Comparison of ENCODE assay signal across 8 mouse cellular contexts in the genomic region with DNA sequence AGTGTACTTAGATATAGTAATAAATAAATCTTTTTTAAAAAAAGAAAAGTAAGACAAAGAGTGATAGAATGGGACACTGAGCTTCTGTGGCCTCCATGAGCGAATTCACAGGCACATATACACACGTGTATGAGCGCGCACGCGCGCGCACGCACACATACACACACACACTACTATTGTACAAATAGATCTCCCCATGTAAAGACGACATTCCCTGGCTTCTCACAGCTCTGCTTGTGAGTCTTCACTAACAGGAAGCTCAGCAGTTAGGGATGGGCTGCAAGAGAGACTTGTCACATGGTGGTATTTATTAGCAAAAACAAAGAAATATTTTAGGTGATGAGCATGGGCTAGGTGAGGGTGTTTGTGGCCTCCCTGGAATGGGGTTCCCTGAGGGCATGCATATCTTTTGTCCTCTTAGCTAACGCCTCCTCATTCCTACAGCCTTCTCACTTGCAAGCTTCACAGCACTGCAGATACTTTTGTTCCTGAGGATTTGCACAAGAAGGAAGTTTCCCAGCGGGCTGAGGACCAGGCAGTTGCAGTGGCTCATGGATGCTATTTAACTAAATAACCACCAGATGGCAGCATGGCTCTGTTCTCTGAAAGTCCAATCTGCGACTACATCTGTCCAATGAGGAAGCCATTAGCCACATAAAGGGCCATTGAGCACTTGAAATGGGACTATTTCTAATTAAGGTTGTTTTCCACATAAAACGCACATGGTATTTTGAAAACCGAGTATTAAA. TPM values are rescaled to one million over a fixed set of nuclear protein-coding genes. Genes with fewer than 3 reads are reported as not detected.
A peak's percentile ranks its signal among the peaks of the same experiment; 100 is the strongest.
DNase-seq lines count a peak whose midpoint lies in the region; ATAC-seq and TF ChIP-seq lines count a peak whose summit lies in the region.

No protein-coding gene starts in this region.

- no peaks in the 10 kb centered on the region for H3K4me1 ChIP-seq in intestine, postnatal 0 days (replicated peaks; ENCODE audit: control insufficient read depth, insufficient read depth, low read length)
- H3K4me1 ChIP-seq in midbrain, embryonic 12.5 days, result no peaks in the 10 kb centered on the region
- H3K4me1 ChIP-seq in stomach, embryonic 14.5 days (ENCODE audit: control insufficient read depth, insufficient read depth, low read length), result no peaks in the 10 kb centered on the region

- 55% methylated on average over 15 of the region's 15 CpGs for WGBS in intestine, postnatal 0 days
- 53% methylated on average over 15 of the region's 15 CpGs for WGBS in midbrain, embryonic 12.5 days
- 51% methylated on average over 15 of the region's 15 CpGs for WGBS in stomach, embryonic 14.5 days

- H3K36me3 ChIP-seq in intestine, postnatal 0 days (ENCODE audit: control insufficient read depth, insufficient read depth), result no peaks in the 10 kb centered on the region
- H3K36me3 ChIP-seq in midbrain, embryonic 12.5 days, result no peaks in the 10 kb centered on the region
- no peaks in the 10 kb centered on the region for H3K36me3 ChIP-seq in stomach, embryonic 14.5 days (ENCODE audit: control insufficient read depth, insufficient read depth, low read length)

- peak; percentile 88 for TF ChIP-seq CTCF in Patski (IDR thresholded peaks at IDR 0.05)
- TF ChIP-seq CTCF in intestine, postnatal 0 days (IDR thresholded peaks at IDR 0.05; ENCODE audit: low read depth), result peak; percentile 95

- no peak overlapping the region for H3K4me3 ChIP-seq in intestine, postnatal 0 days (ENCODE audit: low read depth, low read length)
- H3K4me3 ChIP-seq in midbrain, embryonic 12.5 days, result no peak overlapping the region
- H3K4me3 ChIP-seq in stomach, embryonic 14.5 days (ENCODE audit: low read depth, low read length), result no peak overlapping the region

- POLR2A ChIA-PET in Patski (lab: Charles Lee), result interaction anchor here (1.2 kb wide), 1 partner anchor 42 kb away, joined by 3 read pairs; no protein-coding TSS in a partner anchor

- no peaks in the 10 kb centered on the region for H3K27me3 ChIP-seq in Patski
- H3K27me3 ChIP-seq in intestine, postnatal 0 days (replicated peaks; ENCODE audit: control insufficient read depth, insufficient read depth, low read length), result no peaks in the 10 kb centered on the region
- H3K27me3 ChIP-seq in midbrain, embryonic 12.5 days, result no peaks in the 10 kb centered on the region
- H3K27me3 ChIP-seq in stomach, embryonic 14.5 days (ENCODE audit: control insufficient read depth, insufficient read depth, low read length), result no peaks in the 10 kb centered on the region

- in situ Hi-C loops in Patski (cut with MboI; ENCODE audit: low pct_unique_long_range_greater_than_20kb), result no loop called here

- CTCF ChIA-PET in Patski (lab: Charles Lee), result interaction anchor here (0.7 to 4.1 kb wide), 22 partner anchors 11 to 120 kb away, joined by 3 to 43 read pairs (median 4); no protein-coding TSS in a partner anchor

- no peak overlapping the region for H3K27ac ChIP-seq in intestine, postnatal 0 days (ENCODE audit: low read depth, low read length)
- H3K27ac ChIP-seq in midbrain, embryonic 12.5 days (replicated peaks), result no peak overlapping the region
- no peak overlapping the region for H3K27ac ChIP-seq in stomach, embryonic 14.5 days (ENCODE audit: low read length)

- H3K9me3 ChIP-seq in intestine, postnatal 0 days (ENCODE audit: control insufficient read depth), result no peaks in the 10 kb centered on the region
- no peaks in the 10 kb centered on the region for H3K9me3 ChIP-seq in midbrain, embryonic 12.5 days
- no peaks in the 10 kb centered on the region for H3K9me3 ChIP-seq in stomach, embryonic 14.5 days (ENCODE audit: control insufficient read depth, low read depth, low read length)

- peak; percentile 67 for ATAC-seq in Patski
- ATAC-seq in intestine, postnatal 0 days, result peak; percentile 81
- ATAC-seq in midbrain, embryonic 12.5 days (ENCODE audit: low FRiP score, low read depth), result peak; percentile 38; the same call in 1 of the 2 replicates
- peak; percentile 56; the same call in 1 of the 2 replicates for ATAC-seq in stomach, embryonic 14.5 days (ENCODE audit: insufficient number of reproducible peaks, insufficient read depth, low FRiP score, low read depth)

- intact Hi-C loops in gastrocnemius, postnatal 14 days (cut with DNase I; ENCODE audit: low total_unique reads), result loop anchor here (2.0 to 5.0 kb wide), 2 partner anchors 44 to 111 kb away; no protein-coding TSS in a partner anchor
- intact Hi-C loops in left cerebral cortex, postnatal 25 days (cut with DNase I), result loop anchor here (1.0 to 10.0 kb wide), 3 partner anchors 45 to 277 kb away; no protein-coding TSS in a partner anchor

- H3K9ac ChIP-seq in intestine, postnatal 0 days (ENCODE audit: low read depth, low read length), result no peak overlapping the region
- H3K9ac ChIP-seq in midbrain, embryonic 12.5 days (replicated peaks), result no peak overlapping the region
- no peak overlapping the region for H3K9ac ChIP-seq in stomach, embryonic 14.5 days (replicated peaks; ENCODE audit: low read depth, low read length)

- H3K4me2 ChIP-seq in intestine, postnatal 0 days (replicated peaks; ENCODE audit: low read depth), result no peak overlapping the region
- H3K4me2 ChIP-seq in midbrain, embryonic 12.5 days (replicated peaks), result no peak overlapping the region
- no peak overlapping the region for H3K4me2 ChIP-seq in stomach, embryonic 14.5 days (replicated peaks; ENCODE audit: low read depth, low read length)

- DNase-seq in 3T3-L1 (ENCODE audit: low read depth, low spot score) (peak; percentile 90), Patski (ENCODE audit: low read depth, low spot score) (peak; percentile 35)
- peak; percentile 56 to 69 for DNase-seq in cerebellum, postnatal 25 days
- peak; percentile 45 for DNase-seq in gastrocnemius, postnatal 14 days
- DNase-seq in left cerebral cortex, postnatal 25 days (ENCODE audit: low spot score in 2 of 2), result peak; percentile 76 to 89

RNA-seq across cellular contexts. Expression of a gene that starts 14.9 kb away (rescaled TPM):
- polyA plus RNA-seq in Patski (2021), result 1.8 TPM
- total RNA-seq in gastrocnemius, postnatal 14 days (2021), result not detected
- polyA plus RNA-seq in intestine, postnatal 0 days (2015; fragmentation: Nextera tagmentation; extraction: Ambion mirVana), result not detected in 2 replicates
- total RNA-seq in left cerebral cortex, postnatal 25 days (2021), result 1 to 10 TPM; 1.6 to 1.8 TPM
- polyA plus RNA-seq in midbrain, embryonic 12.5 days (2016; fragmentation: Nextera tagmentation; extraction: Ambion mirVana), result 1.5 and 1.6 TPM in 2 replicates
- polyA plus RNA-seq in stomach, embryonic 14.5 days (2014; fragmentation: Nextera tagmentation; extraction: Ambion mirVana), result 1.0 and 1.6 TPM in 2 replicates

RNA-seq across cellular contexts. Expression of a gene that starts 15.0 kb away (rescaled TPM):
- 5.6 TPM for polyA plus RNA-seq in Patski (2021)
- 1 to 10 TPM; 2.5 to 2.8 TPM for total RNA-seq in gastrocnemius, postnatal 14 days (2021)
- polyA plus RNA-seq in intestine, postnatal 0 days (2015; fragmentation: Nextera tagmentation; extraction: Ambion mirVana), result 1.6 and 2.0 TPM in 2 replicates
- total RNA-seq in left cerebral cortex, postnatal 25 days (2021), result 10 to 100 TPM; 20.8 to 22.7 TPM
- 5.5 and 6.0 TPM in 2 replicates for polyA plus RNA-seq in midbrain, embryonic 12.5 days (2016; fragmentation: Nextera tagmentation; extraction: Ambion mirVana)
- 5.0 and 6.7 TPM in 2 replicates for polyA plus RNA-seq in stomach, embryonic 14.5 days (2014; fragmentation: Nextera tagmentation; extraction: Ambion mirVana)

Comparison
In these comparisons a context has a peak if more than half of its experiments do, and no peak if none do; other contexts are left out.
1. DNase-seq: peak in every context shown above with its lines; median percentile 90 in 3T3-L1; 82 in left cerebral cortex, postnatal 25 days; 62 in cerebellum, postnatal 25 days; 45 in gastrocnemius, postnatal 14 days; 35 in Patski.